Mouse (Mus musculus) kidney, postnatal 25 days (tissue): ENCODE results near the gene Ints7.
A peak's percentile ranks its signal among the peaks of the same experiment; 100 is the strongest.

Source experiments
- DNase-seq, 2 experiments: peaks; one replicate each; pipeline ENCODE4 v3.0.0; 2021; ENCODE audit warnings: mixed read lengths in 2 of 2

Ints7 gene

GRCm38 (mm10) chr1:191634116-191634515, 58.7 kb downstream of the Ints7 start:
- DNase-seq: no peak

DNA sequence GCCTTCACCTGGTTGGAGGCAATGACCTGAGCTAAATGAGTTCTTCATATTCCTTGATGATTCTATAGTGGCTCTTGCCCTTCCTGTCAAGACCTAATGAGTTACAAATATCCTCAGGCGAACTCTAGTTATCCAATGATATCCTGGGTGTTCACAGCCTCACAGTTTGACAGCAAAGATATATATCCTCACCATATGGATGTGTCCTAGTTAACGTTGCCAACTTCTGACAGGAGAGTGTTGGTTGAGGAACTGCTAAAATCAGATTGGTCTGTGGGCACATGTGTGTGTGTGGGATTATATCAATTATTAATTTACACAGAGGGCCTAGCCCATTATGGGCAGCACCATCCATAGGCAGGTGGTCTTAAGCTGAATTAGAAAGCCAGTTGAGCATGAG, 63.0 kb downstream of the Ints7 start:
- DNase-seq: no peak

DNA sequence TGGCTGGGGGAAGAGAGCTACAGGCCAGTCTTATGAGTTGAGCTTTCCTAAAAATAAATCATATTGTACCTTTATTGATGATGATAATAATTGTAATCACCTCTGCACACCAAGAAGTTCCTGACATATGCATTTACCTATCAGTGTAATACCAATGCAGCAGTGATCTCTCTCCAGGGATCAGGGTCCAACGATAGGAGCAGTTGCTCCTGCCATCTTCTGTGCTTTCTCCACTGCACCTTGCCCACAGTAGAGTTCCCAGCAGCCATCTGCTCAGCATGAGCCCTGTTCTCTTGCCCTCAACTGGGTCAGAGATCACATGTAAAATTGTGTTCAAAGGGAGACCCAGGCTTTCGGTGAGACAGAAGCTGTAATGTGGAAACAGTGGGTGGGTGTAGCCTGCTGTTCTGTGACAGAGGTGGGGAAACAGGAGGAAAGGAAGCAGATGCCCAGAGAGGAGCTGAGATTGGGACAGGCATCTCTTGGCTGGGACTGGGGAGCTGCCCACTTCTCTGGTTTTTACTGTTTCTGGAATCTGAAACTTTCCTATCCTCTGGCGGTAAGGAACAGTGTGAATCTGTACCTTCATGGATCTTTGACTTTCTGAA, 63.9 kb downstream of the Ints7 start:
- no peak for DNase-seq

DNA sequence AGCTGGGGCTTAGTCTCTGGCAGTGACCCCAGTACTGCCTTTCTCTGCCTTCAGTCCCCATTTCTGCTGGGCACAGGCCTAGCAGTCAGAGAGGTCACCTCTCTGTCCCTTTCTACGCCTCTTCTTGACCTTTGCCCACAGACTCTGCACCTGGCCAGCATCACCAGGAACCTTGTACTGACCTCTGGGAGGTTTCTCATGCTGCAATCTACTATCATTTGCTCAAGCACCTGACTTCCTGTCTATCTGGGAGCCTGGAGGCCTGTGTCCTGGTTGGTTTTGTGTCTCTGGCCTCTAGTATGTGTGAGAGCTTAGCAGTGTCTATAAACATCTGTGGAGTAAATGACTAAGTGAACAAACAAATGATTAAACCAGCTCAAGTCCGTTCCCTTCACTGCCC, 64.7 kb downstream of the Ints7 start:
- DNase-seq: peak; percentile 12 to 44

DNA sequence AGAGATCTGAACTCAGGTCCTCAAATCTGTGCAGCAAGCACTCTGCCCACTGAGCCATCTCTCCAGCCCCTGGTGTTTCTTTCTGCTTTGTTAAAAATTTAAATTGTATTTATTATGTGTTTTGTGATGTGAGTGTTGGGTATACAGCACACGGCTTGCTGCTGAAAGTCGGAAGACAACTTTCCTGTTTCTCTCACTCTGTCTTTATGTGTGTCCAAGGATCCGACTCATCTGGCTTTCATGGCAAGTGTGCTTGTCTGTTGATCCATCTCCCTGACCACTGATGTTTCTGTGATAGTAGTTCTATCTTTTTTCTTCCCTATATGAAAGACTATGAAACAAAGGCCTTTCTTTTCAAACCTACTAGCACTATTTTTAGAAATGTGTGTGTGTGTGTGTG, 65.4 kb downstream of the Ints7 start:
- no peak for DNase-seq

DNA sequence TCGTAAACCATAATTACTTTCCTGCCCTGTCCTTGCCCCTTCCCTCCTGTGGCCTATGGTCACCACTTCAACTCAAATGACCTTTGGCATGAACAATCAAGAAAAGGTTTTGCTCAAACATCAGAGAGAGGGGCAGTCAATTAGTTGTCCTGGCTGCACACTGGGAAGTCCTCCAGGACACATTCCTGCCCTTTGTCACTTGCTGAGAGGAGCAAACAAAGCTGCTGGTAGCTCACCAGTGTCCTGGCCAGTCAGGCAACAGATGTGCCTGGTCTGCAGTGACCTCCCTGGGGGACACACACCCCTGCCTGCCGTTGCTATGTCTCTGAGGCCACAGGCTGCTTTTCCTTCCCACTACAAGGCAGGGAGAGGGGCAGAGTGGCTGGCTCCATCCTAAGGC, 66.0 kb downstream of the Ints7 start:
- peak; percentile 45 to 80 for DNase-seq

DNA sequence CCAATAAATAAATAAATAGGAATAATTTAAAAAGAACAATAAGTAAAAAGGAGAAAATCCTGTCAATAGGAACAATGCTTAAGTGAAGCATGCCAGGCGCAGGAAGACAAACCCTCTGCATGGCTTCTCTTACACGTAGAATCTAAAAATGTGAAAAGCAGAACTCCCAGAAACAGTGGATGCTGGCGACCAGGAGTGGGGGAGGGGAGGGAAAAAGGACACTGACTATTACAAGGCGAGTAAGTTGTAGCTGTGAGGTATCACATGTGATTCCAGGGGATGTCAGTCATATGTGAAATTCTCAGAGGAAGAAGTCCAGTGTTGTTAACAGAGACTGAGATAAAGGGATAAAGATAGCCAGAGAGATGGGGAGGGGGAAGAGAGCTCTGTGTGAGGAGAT, 67.5 kb downstream of the Ints7 start:
- no peak for DNase-seq

- no peak for DNase-seq
Measured at GRCm38 (mm10) chr1:191645921-191646320, 70.5 kb downstream of the Ints7 start.

- DNase-seq: no peak
Measured at GRCm38 (mm10) chr1:191647590-191647989, 72.2 kb downstream of the Ints7 start.

DNA sequence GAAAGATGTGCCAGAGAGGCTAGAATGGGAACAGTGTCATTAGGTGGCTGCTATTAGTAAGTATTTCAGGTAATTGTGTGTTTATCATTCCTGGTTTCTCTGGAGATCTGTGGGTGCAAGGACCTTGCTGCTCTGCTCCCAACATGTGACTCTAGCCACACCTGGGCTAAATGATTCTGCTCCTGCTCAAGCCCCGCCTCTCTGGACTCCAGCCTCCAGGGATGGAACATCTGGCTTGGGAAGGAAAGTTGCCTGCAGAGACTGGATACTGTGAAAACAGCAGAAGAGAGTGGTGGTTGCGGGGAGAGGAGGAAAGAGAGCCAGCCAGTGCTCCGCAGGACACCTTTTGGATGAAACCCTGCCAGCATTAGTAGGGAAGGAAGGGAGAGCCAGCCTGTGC, 84.0 kb downstream of the Ints7 start:
- DNase-seq: peak in 1 of 2 experiments; percentile 52

DNA sequence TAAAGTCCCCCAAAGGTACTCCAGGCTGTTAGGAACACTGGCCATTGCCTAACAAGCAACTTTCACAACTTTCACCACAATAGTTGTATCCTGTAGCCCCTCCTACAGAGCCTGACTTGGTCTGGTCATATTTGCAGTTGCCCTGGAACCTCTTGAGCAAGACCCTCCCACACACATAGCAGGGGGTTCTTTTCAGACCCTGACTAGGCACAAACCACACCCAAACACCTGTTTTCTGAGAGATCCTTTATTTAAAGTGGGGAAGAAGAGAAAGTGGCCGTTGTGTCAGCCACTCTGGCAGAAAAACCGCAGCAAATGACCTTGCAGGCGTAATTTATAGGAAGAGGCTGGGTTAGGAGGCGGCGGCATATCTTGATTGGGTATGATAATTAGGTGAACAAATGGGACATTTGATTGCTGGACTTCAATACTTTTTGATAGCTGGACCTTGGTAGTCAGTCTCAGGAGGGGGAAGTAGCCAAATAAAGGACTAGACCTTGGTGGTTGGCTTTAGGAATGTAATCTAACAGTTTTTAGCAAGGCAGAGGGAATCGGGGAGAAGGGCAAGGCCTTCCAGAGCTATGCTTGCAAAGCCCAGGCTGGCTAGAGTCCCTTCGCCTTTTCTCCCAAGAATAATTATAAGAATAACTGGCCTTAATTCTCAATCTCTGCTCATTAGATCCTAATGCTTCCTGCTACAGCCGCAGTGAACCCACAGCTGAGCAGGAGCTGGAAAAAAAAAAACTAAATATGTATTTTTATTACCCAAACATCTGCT, 85.8 kb downstream of the Ints7 start:
- DNase-seq: no peak

DNA sequence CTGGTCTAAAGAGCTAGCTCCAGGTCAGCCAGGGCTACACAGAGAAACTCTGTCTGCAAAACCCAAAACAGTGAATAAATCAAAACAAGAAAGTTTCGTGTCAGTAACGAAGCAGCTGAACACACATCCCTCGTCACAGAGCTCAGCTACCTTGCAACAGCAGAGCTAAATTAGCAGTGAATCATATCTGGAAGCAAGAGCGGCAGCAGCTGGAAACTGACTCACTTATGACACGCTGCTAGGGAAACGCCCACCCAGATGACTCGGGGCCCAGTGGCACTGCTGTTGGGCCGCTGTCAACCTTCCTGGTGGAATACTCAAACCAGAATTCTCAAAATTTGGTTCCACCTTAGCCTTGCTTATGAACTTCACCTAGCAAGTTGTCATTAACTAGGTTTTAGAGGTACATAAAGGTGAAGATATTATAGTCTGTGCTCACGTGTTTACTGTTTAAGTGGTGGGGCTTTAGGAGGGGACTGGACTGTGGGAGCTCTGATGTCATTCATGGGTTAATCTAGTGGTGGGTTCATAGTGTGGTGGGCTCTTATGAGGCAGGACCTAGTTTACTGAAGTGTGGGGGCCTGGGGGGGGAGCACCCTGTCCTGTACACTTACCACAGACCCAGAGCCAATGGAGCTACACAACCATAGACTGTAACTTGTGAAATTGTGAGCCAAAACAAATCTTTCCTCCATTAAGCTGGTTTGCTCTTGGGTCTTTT, 86.9 kb downstream of the Ints7 start:
- no peak for DNase-seq

DNA sequence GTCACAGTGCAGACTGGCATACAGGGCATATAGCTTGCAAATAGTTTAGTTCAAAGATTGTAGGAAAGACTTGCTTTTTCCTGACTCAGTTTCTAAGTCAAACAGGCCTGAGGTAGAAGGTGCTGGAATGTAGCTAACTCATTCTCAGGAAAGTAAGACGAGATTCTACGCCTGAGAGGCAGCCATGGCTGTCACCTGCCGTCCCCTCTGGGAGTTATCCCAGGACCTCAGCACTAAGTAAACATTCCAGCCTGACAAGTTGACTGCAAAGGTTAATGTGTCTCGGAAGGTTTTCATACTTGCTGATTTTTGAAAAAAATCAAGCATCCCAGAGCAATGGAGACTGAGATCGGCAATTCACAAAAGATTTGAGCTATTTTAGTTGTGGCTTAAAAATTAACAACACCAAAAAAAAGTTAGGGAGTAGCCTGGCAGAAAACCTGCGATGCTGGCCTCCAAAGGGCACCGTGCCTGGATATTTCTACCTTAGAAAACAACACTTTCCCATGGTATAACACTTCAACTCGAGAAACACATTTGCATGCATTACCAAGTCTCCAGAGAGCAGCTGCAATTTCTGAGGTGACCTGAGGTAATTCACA, 87.6 kb downstream of the Ints7 start:
- DNase-seq: peak; percentile 56 to 68

- no peak for DNase-seq
Measured at GRCm38 (mm10) chr1:191663603-191664002, 88.2 kb downstream of the Ints7 start.

DNA sequence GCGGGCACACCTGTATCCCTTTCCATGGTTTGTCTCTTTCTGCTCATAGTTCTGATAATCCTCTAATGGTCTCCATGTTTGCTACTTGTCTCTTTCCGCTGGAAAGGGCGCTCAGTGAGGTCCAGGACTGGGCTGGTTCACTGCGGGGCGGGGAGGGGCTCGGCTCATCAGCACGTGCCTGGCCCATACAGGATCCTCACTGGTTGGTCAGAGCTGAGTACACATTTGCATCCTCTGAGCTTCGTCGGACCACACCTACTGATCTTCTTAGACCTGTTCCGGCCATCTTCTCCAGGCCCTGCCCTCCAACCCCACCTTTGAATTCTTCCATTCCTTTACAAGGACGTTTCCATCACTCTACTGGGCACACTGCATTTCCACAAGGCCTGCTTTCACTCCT, 90.9 kb downstream of the Ints7 start:
- no peak for DNase-seq

DNA sequence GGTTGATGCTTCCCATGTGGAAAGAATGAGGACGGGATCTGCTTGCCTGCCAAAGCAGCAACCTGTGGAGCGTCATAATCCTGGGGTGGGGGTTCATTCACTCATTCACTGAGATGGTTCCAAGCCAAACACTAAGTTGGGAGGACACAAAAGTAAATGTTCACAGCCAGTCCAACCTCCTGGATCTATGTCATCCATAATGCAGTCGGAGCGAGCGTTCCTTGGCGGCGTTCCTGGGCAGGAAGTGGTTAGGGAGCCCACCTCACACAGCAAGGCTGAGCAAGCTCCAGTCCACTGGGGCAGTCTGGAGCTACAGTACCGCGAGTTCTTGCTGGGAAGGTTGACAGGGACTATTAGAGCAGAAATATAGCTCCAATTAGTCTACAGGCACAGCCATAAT, 92.6 kb downstream of the Ints7 start:
- no peak for DNase-seq
